Mouse (Mus musculus) embryonic facial prominence, embryonic 11.5 days (tissue): ENCODE measurements at regions not wholly inside any gene's neighbourhood (a gene's known extent, or its start where the extent isn't known, plus 50 kb on each side); places are given as distances from the start of the nearest gene placed in this dataset.

Experiments used
- ATAC-seq: fragments of 200-750 bp; cut with Nextera tagmentation; replicated peaks from 2 replicates; pipeline ENCODE4 v1.8.0; 2017; ENCODE audit warnings: low read depth; ENCODE audit not compliant: insufficient number of reproducible peaks, low FRiP score, low TSS enrichment
- DNase-seq: peaks from one replicate; pipeline ENCODE4 v3.0.0-alpha.2; 2015; ENCODE audit warnings: low spot score
- H3K27ac ChIP-seq: fragments of 300-500 bp; sonication (generic); replicated peaks from 2 replicates; pipeline ENCODE4 v1.5.1; 2014; ENCODE audit warnings: mild to moderate bottlenecking, low read depth, low read length, control low read depth
- H3K27me3 ChIP-seq: fragments of 300-500 bp; sonication (generic); 2 replicates; pipeline ENCODE4 v1.6.1; 2014; ENCODE audit warnings: mild to moderate bottlenecking, low read length, moderate library complexity, mixed read lengths; ENCODE audit not compliant: control insufficient read depth, insufficient read depth
- H3K36me3 ChIP-seq: fragments of 300-500 bp; sonication (generic); replicated peaks from 2 replicates; pipeline ENCODE4 v1.6.1; 2014; ENCODE audit warnings: low read depth, mild to moderate bottlenecking, low read length, moderate library complexity, mixed read lengths; ENCODE audit not compliant: control insufficient read depth, insufficient read depth
- H3K4me1 ChIP-seq: fragments of 300-500 bp; sonication (generic); 2 replicates; pipeline ENCODE4 v1.6.1; 2014; ENCODE audit warnings: low read length, mixed read lengths; ENCODE audit not compliant: control insufficient read depth, insufficient read depth
- H3K4me2 ChIP-seq: fragments of 300-500 bp; sonication (generic); 2 replicates; pipeline ENCODE4 v1.6.1; 2014; ENCODE audit warnings: low read depth, mild to moderate bottlenecking, control low read depth, low read length, moderate library complexity
- H3K4me3 ChIP-seq: fragments of 300-500 bp; sonication (generic); 2 replicates; pipeline ENCODE4 v1.5.1; 2014; ENCODE audit warnings: low read depth, low read length, control low read depth
- H3K9ac ChIP-seq: fragments of 300-500 bp; sonication (generic); replicated peaks from 2 replicates; pipeline ENCODE4 v1.6.1; 2014; ENCODE audit warnings: mild to moderate bottlenecking, control low read depth, low read length
- H3K9me3 ChIP-seq: fragments of 300-500 bp; sonication (generic); replicated peaks from 2 replicates; pipeline ENCODE4 v1.6.1; 2016; ENCODE audit warnings: mild to moderate bottlenecking, low read length, inconsistent platforms, mixed read lengths; ENCODE audit not compliant: control insufficient read depth
- WGBS: fragments of 180-500 bp; shearing (Covaris S2); extraction: QIAGEN DNeasy Blood & Tissue Kit; methylation state at CpG from one replicate; pipeline ENCODE4 v1.1.7; 2014; 5-methylcytosine and 5-hydroxymethylcytosine counted together

GRCm38 (mm10) chr13:15853022-15853566, 158.6 kb upstream of the Inhba start:
- H3K4me1 ChIP-seq: no peaks in the 10 kb centered on the region
- H3K36me3 ChIP-seq: no peaks in the 10 kb centered on the region
- no peaks in the 10 kb centered on the region for H3K9me3 ChIP-seq
- no peak for DNase-seq
- ATAC-seq: no peak
- no peak overlapping the region for H3K4me3 ChIP-seq
- H3K27ac ChIP-seq: no peak overlapping the region
- H3K9ac ChIP-seq: no peak overlapping the region
- H3K4me2 ChIP-seq: no peak overlapping the region
- H3K27me3 ChIP-seq: no peaks in the 10 kb centered on the region

- H3K9ac ChIP-seq: no peak overlapping the region
- ATAC-seq (no peak), DNase-seq (no peak)
- H3K36me3 ChIP-seq: no peaks in the 10 kb centered on the region
- H3K9me3 ChIP-seq: no peaks in the 10 kb centered on the region
- H3K4me3 ChIP-seq: no peak overlapping the region
- no peaks in the 10 kb centered on the region for H3K4me1 ChIP-seq
- no peaks in the 10 kb centered on the region for H3K27me3 ChIP-seq
- no peak overlapping the region for H3K27ac ChIP-seq
- H3K4me2 ChIP-seq: no peak overlapping the region
These were observed 148.7 kb upstream of the Inhba start for GRCm38 (mm10) chr13:15862941-15863340.

GRCm38 (mm10) chr13:15863344-15863743, 148.3 kb upstream of the Inhba start:
- Histone ChIP-seq H3K4me1 (no peaks in the 10 kb centered on the region), H3K4me2 (no peak overlapping the region), H3K36me3 (no peaks in the 10 kb centered on the region), H3K4me3 (no peak overlapping the region), H3K27ac (no peak overlapping the region), H3K9ac (no peak overlapping the region), H3K27me3 (no peaks in the 10 kb centered on the region), H3K9me3 (no peaks in the 10 kb centered on the region)
- ATAC-seq (no peak), DNase-seq (no peak)
- 54% methylated on average over 3 of the region's 3 CpGs for WGBS

GRCm38 (mm10) chr13:15867046-15867561, 144.5 kb upstream of the Inhba start:
- no peak overlapping the region for H3K9ac ChIP-seq
- no peak overlapping the region for H3K27ac ChIP-seq
- H3K4me2 ChIP-seq: no peak overlapping the region
- no peaks in the 10 kb centered on the region for H3K9me3 ChIP-seq
- H3K4me3 ChIP-seq: no peak overlapping the region
- ATAC-seq (no peak; the same call in 1 of the 2 replicates), DNase-seq (peak; percentile 80)
- WGBS: 44% methylated on average over 5 of the region's 5 CpGs
- no peaks in the 10 kb centered on the region for H3K36me3 ChIP-seq
- no peaks in the 10 kb centered on the region for H3K4me1 ChIP-seq
- no peaks in the 10 kb centered on the region for H3K27me3 ChIP-seq

- ATAC-seq (no peak), DNase-seq (no peak)
- no peaks in the 10 kb centered on the region for H3K9me3 ChIP-seq
- no peaks in the 10 kb centered on the region for H3K27me3 ChIP-seq
- H3K4me3 ChIP-seq: no peak overlapping the region
- H3K4me2 ChIP-seq: no peak overlapping the region
- no peak overlapping the region for H3K9ac ChIP-seq
- H3K4me1 ChIP-seq: no peaks in the 10 kb centered on the region
- WGBS: 88% methylated on average over 2 of the region's 2 CpGs
- no peak overlapping the region for H3K27ac ChIP-seq
- no peaks in the 10 kb centered on the region for H3K36me3 ChIP-seq
These were observed 134.0 kb upstream of the Inhba start for GRCm38 (mm10) chr13:15877606-15878005.

- Histone ChIP-seq H3K27ac (no peak overlapping the region), H3K4me2 (no peak overlapping the region), H3K36me3 (no peaks in the 10 kb centered on the region), H3K27me3 (no peaks in the 10 kb centered on the region), H3K4me3 (no peak overlapping the region), H3K9ac (no peak overlapping the region), H3K4me1 (no peaks in the 10 kb centered on the region), H3K9me3 (no peaks in the 10 kb centered on the region)
- ATAC-seq (no peak), DNase-seq (no peak)
These were observed 132.1 kb upstream of the Inhba start for GRCm38 (mm10) chr13:15879576-15879975.

GRCm38 (mm10) chr13:15890794-15891193, 120.9 kb upstream of the Inhba start:
- Histone ChIP-seq H3K4me1 (no peaks in the 10 kb centered on the region), H3K27ac (no peak overlapping the region), H3K9me3 (no peaks in the 10 kb centered on the region), H3K36me3 (no peaks in the 10 kb centered on the region), H3K4me3 (no peak overlapping the region), H3K4me2 (no peak overlapping the region), H3K27me3 (no peaks in the 10 kb centered on the region), H3K9ac (no peak overlapping the region)
- DNase-seq (no peak), ATAC-seq (no peak)
- 77% methylated on average over 3 of the region's 3 CpGs for WGBS

GRCm38 (mm10) chr13:15891403-15891802, 120.2 kb upstream of the Inhba start:
- H3K27ac ChIP-seq: no peak overlapping the region
- DNase-seq (no peak), ATAC-seq (no peak)
- H3K9ac ChIP-seq: no peak overlapping the region
- H3K4me1 ChIP-seq: no peaks in the 10 kb centered on the region
- H3K9me3 ChIP-seq: no peaks in the 10 kb centered on the region
- no peak overlapping the region for H3K4me2 ChIP-seq
- no peaks in the 10 kb centered on the region for H3K36me3 ChIP-seq
- no peaks in the 10 kb centered on the region for H3K27me3 ChIP-seq
- H3K4me3 ChIP-seq: no peak overlapping the region
